Mouse (Mus musculus): ENCODE results near the gene Fgf11.

Fgf11 gene

GRCm38 (mm10) chr11:69816520-69816919 is 14.9 kb upstream of the Fgf11 start:
- DNase-seq (ENCODE audit: low spot score in 2 of 2) = no peak

GRCm38 (mm10) chr11:69815155-69815554 is 13.5 kb upstream of the Fgf11 start, which contains the start of gene Gm39566:
Gene Gm39566 (minus strand): TSS chr11:69815298.
- no peak for DNase-seq (ENCODE audit: low spot score in 2 of 2)

GRCm38 (mm10) chr11:69810280-69810679 is 8.6 kb upstream of the Fgf11 start:
- DNase-seq (ENCODE audit: low spot score in 2 of 2) = no peak

- DNase-seq (ENCODE audit: low spot score in 2 of 2) = no peak
Measured at GRCm38 (mm10) chr11:69807641-69808040, 6.0 kb upstream of the Fgf11 start.

GRCm38 (mm10) chr11:69806378-69806777 is 4.7 kb upstream of the Fgf11 start:
- no peak for DNase-seq (ENCODE audit: low spot score in 2 of 2)

GRCm38 (mm10) chr11:69804972-69805909 is 3.6 kb upstream of the Fgf11 start, which contains the start of gene Tmem102:
Gene Tmem102 (minus strand): TSS chr11:69805624.
- DNase-seq (ENCODE audit: low spot score in 2 of 2) = no peak

GRCm38 (mm10) chr11:69804652-69804940 is 2.9 kb upstream of the Fgf11 start:
- DNase-seq (ENCODE audit: low spot score in 2 of 2) = no peak

GRCm38 (mm10) chr11:69803786-69804651 is 2.4 kb upstream of the Fgf11 start:
- peak in 1 of 2 experiments; percentile 55 for DNase-seq (ENCODE audit: low spot score in 2 of 2)

GRCm38 (mm10) chr11:69803328-69803727 is 1.7 kb upstream of the Fgf11 start:
- no peak for DNase-seq (ENCODE audit: low spot score in 2 of 2)

GRCm38 (mm10) chr11:69802648-69803105 is 1.0 kb upstream of the Fgf11 start:
- peak; percentile 69 to 79 for DNase-seq (ENCODE audit: low spot score in 2 of 2)

GRCm38 (mm10) chr11:69800392-69801197 is 1.1 kb downstream of the Fgf11 start:
- no peak for DNase-seq (ENCODE audit: low spot score in 2 of 2)

- DNase-seq (ENCODE audit: low spot score in 2 of 2) = no peak
Measured at GRCm38 (mm10) chr11:69800138-69800391, 1.6 kb downstream of the Fgf11 start.

- no peak for DNase-seq (ENCODE audit: low spot score in 2 of 2)
Measured at GRCm38 (mm10) chr11:69799394-69800137, 2.1 kb downstream of the Fgf11 start.

GRCm38 (mm10) chr11:69797924-69798323 is 3.7 kb downstream of the Fgf11 start:
- no peak for DNase-seq (ENCODE audit: low spot score in 2 of 2)

- DNase-seq (ENCODE audit: low spot score in 2 of 2) = no peak
Measured at GRCm38 (mm10) chr11:69795983-69796435, 5.6 kb downstream of the Fgf11 start.

- DNase-seq (ENCODE audit: low spot score in 2 of 2) = peak; percentile 82 to 86
Measured at GRCm38 (mm10) chr11:69795168-69795982, 6.3 kb downstream of the Fgf11 start, which contains the start of gene Chrnb1. Gene Chrnb1 (minus strand): TSS chr11:69795943.

- DNase-seq (ENCODE audit: low spot score in 2 of 2) = no peak
Measured at GRCm38 (mm10) chr11:69793429-69793828, 8.2 kb downstream of the Fgf11 start.

- no peak for DNase-seq (ENCODE audit: low spot score in 2 of 2)
Measured at GRCm38 (mm10) chr11:69791420-69791819, 10.2 kb downstream of the Fgf11 start.

GRCm38 (mm10) chr11:69789431-69789830 is 12.2 kb downstream of the Fgf11 start:
- DNase-seq (ENCODE audit: low spot score in 2 of 2) = no peak

GRCm38 (mm10) chr11:69787306-69787705 is 14.4 kb downstream of the Fgf11 start:
- no peak for DNase-seq (ENCODE audit: low spot score in 2 of 2)

Data from frontal cortex, postnatal 14 days (tissue).